Mouse (Mus musculus) olfactory bulb, adult 2 months (tissue): ENCODE measurements around the gene Auts2.

Source experiments
- CTCF ChIP-seq: fragments of 200-500 bp; IDR thresholded peaks from 2 replicates; pipeline ENCODE4 v1.5.1; 2012; ENCODE audit warnings: low read depth, mild to moderate bottlenecking, low read length, moderate library complexity; ENCODE audit not compliant: insufficient read depth
- POLR2A ChIP-seq: fragments of 200-500 bp; IDR thresholded peaks from 2 replicates; pipeline ENCODE4 v1.6.1; 2012; ENCODE audit warnings: mild to moderate bottlenecking, low read depth, low read length, moderate library complexity; ENCODE audit not compliant: insufficient read depth

- TF ChIP-seq CTCF (no peak), POLR2A (no peak)
These were observed 154.4 kb downstream of the Auts2 start for GRCm38 (mm10) chr5:132388746-132389145.
